Mouse (Mus musculus) granulocyte monocyte progenitor cell, adult 5-6 weeks (primary cell): ENCODE results near the gene Afm. TPM values are rescaled to one million over a fixed set of nuclear protein-coding genes. Genes with fewer than 3 reads are reported as not detected.

Experiments used
- ATAC-seq: replicated peaks from 2 replicates; pipeline ENCODE4 v1.8.0; 2016; ENCODE audit warnings: mild to moderate bottlenecking, moderate TSS enrichment, inconsistent platforms; ENCODE audit not compliant: poor library complexity, severe bottlenecking
- total RNA-seq, 2 experiments: library from RNA; stranded (forward) in 1 of 2; stranded (reverse) in 1 of 2; fragments of 200-712, 200-1000 nt in 1 of 2; fragments of >200 nt in 1 of 2; fragmentation: Nextera tagmentation in 1 of 2; gene quantifications; 2 replicates each; pipeline ENCODE4 v1.2.3; 2014 to 2017

The Afm gene
- total RNA-seq (2014; fragmentation: Nextera tagmentation) = not detected in 2 replicates
- total RNA-seq (2017) = not detected in 2 replicates

DNA sequence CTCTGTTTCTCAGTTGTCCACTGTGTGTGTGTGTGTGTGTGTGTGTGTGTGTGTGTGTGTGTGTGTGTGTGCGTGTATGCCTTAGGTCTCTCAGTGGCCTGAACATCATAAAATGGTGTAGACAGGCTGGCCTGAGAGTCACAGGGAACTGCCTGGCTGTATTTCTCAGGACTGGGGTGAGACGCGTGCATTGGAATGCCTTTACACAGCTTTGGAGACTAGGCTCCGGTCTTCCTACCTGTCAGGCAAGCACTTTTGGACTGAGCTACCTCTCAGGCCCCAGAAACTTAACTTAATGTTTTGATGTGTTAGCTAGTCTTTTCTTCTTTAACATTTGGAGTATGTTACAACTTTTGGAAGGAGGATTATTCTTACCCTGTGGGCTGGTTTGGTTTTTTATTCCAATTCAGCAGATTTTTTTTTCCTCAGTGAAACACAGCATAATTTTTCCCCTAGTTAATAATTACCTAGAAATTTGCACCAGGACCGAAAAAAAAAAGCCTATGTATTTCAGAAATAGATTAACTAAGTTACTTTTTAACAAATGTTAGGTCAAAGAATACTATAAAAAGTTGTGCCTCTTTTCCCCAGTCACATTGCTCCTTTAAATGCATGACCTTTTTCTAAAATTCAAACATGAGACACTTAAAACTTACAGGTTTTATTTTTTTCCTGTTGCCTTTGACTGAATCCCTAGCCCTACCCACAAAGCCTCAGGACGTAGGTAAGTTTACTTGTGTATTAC, at the start of gene Afm:
TSS of gene Afm (plus strand) at position 577 of the 745 bp plus-strand sequence.
- ATAC-seq = no peak

DNA sequence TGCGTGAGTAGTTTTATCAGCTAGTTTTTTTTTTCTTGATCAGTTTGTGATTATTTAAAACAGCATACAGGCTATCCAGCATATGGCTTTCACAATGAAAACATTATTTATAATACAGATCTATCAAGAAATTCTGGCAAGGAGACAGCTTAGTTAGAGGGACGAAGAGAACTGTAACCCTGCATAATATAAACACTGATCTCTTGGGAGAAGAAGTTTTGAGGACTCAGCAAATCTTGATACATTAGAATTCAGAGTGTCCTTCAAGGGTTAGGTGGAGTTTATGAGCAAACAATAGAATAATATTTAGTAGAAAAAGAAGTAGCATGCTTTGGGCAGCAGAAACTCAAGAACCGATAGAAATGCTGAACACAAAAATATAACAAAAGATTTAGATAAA, 47.9 kb upstream of the Afm start:
- no peak for ATAC-seq

DNA sequence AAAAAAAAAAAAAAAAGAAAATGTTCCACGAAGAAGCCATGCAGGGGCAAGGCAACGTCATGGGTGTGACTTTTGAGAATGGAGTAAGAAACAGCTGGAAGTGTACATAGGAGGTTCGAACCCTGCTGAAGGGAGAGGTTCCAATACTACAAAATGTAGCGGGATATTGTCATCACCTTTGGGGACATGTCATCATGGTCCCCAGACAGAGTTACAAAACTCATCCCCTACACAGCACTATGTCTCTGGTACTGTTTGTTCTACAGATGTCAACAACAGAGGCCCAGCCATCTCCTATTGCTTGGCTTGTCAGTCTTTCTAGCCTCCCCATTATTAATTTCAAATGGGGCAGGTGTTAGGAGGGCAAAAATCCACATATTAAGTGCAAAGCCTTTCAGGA, 44.8 kb upstream of the Afm start:
- ATAC-seq = no peak

DNA sequence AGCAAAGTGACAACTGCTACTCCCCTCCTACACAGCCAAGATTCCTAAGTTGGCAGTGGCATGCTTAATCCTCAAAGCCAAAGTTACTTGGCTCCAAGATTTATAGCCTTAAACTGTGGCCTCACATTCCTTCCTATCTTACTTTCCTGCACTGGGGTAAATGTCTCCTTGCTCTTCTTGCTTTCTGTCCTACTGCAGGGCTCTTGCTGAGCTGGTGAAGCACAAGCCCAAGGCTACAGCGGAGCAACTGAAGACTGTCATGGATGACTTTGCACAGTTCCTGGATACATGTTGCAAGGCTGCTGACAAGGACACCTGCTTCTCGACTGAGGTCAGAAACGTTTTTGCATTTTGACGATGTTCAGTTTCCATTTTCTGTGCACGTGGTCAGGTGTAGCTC, 44.4 kb upstream of the Afm start:
- no peak for ATAC-seq

DNA sequence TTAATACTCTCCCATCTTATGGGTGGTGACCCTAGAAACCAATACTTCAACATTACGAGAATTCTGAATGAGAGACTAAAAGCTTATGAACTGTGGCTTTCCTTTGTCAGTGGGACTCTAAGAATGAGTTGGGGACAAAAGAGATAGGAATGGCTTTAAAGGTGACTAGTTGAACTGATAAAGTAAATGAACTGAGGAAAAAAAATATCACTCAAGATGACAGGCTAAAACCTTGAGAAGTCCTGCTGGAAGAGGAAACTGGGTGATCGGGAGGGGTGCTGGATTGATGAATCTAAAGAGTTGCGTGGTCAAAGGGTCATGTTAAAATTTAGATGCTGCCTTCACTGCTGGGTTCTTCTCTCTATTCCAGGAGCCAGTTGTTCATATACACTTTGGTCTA, 42.0 kb upstream of the Afm start:
- no peak for ATAC-seq

DNA sequence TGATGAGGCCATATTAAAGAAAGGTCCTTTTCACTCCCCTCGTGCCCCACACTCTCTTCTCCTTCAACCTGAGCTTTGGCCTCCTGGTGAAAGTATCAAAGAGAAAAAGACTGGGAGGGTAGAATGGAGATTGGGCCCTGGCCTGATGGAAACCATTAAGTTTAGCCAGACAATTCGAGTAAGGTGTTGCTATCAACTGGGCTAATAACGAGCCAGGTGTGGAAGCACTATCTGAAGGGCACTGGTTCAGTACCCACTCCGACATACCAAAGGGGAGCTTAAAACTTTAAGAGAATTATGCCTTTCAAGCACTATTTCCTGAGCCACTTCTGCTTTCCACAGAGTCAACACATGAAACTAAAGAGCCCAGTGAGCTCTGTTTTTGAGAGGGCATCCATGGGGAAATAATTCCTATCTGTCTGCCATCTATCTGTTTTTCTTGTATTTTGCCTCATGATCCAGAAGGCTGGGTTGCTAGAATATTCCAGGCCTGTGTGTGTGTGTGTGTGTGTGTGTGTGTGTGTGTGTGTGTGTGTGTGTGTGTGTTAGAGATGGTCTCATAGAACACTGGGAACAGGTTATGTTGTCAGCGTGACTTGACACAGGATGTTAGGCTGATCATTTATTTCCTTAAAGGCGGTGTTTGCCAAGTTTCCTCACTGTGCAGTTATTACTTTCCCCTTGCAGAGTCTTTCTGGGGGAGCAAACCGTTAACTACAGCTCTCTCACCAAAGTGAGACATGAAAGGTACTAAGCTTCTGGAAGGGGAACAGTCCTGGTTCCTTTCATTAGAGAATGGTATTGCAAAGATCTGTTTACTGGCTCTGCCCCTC, 41.2 kb upstream of the Afm start:
- ATAC-seq = peak; percentile 52

DNA sequence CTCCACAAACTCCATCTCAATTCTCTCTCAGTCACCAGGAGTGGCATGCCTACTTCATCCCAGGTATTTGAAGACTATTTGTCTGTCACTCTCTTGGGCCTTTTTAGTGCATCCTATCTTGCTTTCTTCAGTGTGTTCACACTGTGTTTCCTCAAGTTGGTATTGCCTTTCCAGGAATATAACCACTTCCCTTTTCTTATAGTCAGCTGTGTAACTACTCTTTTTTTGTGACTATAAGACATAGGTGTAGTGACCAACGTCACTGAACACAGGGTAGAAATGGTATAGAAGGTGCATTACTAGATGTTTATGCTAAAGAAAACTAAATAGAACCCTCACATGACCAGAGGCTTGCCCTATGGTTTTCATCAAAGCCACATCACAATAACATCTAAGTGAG, 39.8 kb upstream of the Afm start:
- ATAC-seq = peak; percentile 74

DNA sequence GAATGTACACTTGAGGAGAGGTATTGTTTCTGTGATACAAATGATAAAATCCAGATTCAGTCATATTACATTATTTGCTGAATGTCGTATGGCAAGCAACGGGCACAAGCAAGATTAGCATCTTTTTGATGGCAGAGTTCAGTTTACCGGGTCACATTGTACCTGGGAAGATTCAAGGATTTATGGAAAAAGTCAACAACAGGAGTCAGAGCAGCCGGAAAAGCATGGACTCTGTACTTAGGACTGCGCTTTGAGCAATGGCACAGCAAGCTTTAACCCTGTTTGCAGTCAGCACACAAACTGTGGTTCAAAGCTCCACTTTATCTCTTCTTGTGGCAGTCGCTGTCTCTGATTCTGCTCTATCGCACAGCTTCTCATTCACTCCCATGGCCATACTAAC, 33.1 kb upstream of the Afm start:
- ATAC-seq = no peak

DNA sequence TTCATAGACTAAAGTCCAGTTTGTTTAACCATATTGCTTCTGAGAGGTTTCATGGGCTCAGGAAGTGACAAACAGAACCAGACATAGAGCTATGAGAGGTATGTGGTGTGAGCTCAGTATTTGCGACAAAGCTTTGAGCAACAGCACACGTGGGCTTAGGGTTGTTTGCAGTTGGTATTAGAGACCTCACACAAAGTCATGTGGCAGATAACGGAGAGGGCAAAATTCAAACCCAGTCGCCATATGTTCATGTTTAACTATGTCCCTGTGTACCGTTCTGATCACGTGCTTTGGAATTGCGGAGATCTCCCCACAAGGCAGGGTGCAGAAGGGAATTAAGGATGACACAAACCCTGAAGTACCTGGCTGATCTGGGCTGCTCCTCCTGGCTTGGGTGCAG, 30.4 kb upstream of the Afm start:
- no peak for ATAC-seq

DNA sequence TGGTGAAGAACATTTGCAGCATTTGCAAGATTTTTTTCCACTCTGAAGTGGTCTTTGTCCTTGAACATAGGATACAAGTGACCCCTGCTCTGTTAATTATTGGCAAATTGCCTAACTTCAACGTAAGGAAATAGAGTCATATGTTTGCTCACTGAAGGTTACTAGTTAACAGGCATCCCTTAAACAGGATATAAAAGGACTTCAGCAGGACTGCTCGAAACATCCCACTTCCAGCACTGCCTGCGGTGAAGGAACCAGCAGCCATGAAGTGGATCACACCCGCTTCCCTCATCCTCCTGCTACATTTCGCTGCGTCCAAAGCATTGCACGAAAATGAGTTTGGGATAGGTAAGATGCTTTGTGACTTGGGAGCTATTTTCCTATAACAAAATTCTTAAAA, 28.2 kb upstream of the Afm start, which contains the start of gene Afp:
TSS of gene Afp (plus strand) at position 220 of the 400 bp plus-strand sequence.
- no peak for ATAC-seq

DNA sequence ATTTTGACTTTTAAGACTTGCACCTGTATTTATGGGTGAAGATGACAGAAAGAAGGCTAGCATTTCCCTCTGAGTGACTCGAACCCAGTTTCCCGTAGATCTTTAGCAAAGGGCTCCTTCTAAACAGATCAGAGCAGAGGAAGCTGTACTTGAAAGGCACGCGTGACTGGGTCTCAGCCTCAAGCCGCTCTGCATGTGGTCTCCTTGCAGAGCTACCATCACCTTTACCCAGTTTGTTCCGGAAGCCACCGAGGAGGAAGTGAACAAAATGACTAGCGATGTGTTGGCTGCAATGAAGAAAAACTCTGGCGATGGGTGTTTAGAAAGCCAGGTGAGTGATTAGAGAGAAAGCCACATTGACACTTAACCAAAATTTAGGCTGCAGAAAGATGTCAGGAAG, 26.3 kb upstream of the Afm start:
- ATAC-seq = peak; percentile 48

DNA sequence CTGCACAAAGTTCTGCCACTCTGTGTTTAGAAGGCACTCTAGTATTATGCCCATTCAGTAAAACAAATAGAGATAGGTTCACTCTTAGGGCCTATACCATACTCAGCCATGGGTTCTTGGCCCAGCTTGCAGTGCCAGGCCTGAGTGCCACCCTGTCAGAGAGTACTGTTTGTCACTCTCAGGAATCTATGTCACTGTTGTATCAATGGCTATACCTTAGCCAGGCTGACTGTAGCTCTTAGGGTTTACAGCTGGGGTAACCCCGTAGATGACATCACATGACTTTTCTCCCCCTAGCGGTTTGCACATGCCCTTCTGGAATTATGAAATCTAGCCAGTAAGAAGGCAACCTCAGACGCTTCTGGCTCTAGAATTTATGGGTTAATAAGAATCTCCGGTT, 24.4 kb upstream of the Afm start:
- ATAC-seq = no peak

DNA sequence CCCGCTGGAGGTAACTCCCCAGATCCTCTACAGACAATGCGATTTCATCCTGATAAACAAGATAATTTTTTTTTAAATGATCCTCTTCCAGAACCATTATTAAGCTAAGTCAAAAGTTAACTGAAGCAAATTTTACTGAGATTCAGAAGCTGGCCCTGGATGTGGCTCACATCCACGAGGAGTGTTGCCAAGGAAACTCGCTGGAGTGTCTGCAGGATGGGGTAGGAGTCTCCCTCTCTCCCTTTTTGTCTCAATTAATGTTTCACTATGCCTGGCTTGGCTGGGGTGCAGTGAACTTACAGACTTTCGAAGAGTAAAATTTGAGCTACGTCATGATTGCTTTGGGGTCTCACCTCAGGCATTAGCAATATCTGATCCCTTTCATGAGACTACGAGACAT, 19.2 kb upstream of the Afm start:
- no peak for ATAC-seq

DNA sequence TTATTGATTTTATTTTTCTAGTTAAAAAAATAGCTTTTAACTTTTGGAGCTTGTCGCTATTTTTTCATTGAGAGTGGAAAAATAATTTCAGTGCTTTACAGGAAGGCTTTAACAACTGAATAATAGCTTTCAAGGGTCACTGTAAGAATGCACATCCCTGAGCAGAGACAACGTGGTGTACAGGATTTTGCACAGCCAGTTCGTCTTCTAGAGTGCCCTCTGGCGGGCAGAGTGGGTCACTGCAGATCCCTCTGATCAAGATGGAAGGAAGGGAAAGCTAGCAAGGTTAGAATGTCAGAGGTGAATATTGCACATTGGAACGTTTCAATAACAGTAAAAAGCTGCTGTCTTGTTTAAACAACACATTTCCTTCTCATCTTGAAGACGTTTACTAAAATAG, 18.0 kb upstream of the Afm start:
- ATAC-seq = peak; percentile 85

DNA sequence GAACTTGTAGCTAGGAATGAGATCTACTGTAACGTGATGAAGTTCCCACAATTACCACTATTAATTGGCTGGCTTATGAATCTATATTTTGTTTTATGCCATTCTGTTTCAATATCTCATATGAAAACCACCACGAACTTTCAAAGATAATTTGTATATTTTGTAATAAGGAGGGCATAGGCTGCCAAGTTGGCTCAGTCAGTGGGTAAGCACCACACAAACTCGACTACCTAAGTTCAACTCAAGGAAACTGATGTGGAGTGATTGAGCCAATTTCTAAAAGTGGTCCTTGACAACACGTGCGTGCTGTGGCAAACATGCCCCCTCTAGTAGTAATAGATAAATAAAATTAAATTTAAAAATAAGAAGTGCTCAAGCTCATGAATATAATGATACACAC, 17.0 kb upstream of the Afm start:
- ATAC-seq = no peak

DNA sequence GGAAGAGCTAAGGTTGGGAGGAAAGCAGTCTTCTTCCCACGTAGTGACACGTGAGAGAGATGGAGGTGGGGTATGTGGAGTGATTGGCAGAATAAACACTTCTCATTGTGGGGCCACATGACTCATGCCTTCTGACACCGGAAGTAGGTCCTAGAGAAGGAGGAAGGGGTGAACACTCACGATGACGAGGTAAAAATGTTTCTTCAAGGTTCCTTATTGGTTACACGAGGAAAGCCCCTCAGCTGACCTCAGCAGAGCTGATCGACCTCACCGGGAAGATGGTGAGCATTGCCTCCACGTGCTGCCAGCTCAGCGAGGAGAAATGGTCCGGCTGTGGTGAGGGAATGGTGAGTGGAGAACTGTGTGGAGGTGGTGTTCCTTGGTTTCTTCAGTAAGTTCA, 14.0 kb upstream of the Afm start:
- ATAC-seq = peak; percentile 97

DNA sequence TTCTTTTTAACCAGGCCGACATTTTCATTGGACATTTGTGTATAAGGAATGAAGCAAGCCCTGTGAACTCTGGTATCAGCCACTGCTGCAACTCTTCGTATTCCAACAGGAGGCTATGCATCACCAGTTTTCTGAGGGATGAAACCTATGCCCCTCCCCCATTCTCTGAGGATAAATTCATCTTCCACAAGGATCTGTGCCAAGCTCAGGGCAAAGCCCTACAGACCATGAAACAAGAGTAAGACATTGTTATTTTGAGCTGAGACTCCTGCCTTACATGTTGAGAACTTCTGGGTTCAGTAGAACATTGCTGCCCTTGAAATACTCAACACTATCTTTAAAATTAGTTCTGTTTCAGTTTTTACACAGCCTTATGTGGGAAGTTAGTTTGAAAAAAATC, 12.2 kb upstream of the Afm start:
- no peak for ATAC-seq

DNA sequence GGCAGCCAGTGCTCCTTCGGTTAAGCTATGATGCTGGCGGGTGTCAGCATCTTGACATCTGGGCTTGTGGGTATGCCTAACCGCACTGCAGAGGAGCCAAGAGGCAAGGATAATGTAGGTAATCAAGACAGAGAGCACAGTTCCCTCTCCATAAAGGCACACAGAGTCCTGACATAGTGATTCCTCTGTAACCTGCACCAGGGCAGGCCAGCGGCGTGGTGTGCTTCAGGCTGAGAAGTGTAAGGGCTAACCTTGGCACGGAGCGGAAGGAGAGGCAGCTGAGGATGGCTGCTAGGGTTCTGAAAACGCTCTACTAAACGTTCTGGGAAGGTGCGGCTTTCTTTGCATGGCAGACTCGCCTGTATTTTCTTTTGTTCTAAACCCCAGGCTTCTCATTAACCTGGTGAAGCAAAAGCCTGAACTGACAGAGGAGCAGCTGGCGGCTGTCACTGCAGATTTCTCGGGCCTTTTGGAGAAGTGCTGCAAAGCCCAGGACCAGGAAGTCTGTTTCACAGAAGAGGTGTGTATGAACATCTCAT, 11.3 kb upstream of the Afm start:
- ATAC-seq = no peak

DNA sequence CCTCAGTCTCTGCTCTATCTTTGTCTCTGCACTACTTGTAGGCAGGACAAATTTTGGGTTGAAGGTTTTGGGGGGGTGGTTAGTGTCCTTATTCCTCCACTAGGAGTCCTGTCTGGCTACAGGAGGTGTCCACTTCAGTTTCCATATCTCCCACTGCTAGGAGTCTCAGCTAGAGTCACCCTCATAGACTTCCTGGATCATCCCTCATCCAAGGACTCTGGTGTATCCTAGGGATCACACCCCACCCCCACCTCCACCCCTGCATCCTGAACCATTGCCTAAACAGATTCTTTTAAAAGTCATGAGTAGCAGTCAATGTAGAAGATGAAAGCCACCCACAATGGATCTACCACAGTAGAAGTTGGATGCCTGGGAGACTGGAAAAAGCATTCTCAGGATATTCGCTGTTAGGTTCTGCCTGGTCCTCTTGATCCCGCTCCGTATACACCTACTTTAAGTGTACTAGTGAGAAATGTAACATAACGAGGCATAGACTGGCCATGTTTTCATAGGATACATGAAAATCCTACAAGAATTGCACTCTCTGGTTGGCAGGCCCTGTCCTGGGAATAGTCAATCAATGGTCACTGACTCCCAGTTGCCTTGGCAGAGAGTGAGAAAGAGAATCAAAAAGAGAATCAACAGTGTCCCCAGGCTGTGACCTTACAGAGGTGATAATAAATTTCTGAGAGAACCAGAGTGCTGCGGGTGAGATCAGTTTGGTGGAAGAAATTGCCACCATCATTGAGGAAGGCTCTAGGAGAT, 8.7 kb upstream of the Afm start:
- no peak for ATAC-seq

DNA sequence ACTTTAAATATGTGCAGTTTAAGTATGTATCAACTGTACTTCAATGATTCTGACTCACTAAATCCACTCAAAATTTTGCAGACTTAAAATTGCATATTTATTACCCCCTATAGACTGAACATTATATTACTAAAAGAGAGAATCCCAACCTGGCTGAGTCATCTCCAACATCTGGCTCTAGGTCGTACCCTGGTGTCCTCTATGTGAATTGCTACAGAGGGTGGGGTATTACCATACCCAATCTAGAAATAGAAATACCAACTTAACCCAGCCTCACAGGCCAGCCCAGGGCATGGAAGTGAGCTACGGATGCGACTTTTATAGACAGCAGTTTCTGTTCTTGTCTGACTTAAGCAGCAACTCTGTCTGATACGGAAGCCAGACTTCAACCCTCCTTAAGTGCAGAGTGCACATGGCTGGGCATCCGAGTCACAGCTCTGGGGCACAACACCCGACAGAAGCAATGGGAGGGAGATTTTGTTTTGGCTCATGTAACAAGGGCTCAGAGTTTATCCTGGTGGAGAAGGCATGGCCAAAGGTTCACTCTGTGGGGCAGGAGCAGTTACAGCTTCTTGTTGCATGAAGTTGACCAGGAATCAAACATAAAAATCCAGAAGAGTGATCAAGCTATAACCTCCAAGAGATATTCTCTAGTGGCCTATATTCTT, 6.3 kb upstream of the Afm start:
- no peak for ATAC-seq
